Mouse (Mus musculus): ENCODE results near the gene Eprs. TPM values are rescaled to one million over a fixed set of nuclear protein-coding genes. Genes with fewer than 3 reads are reported as not detected.

Gene Eprs
- polyA plus RNA-seq, 1 experiment from 2014 or later, result 158 TPM

DNA sequence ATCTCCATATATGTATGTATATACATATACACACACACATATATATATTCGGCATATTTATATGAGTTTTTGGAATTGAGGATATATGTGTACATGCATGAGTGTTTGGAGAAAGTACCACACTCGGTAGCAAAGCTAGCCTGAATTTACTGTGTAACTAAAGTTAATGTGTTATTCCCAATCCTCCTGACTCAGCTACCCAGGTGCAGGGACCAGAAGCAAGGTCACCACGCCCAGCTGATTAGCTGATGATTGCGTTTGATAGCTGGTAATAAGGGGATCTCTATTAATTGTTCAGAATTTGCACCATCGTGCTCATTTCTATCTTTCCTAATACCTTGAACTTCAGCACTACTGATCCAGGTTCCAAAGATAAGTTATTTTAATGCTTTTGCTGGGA lies 29.2 kb upstream of the Eprs start:
- no peak overlapping the region for H3K9ac ChIP-seq (replicated peaks; ENCODE audit: low read depth, low read length)
- WGBS, result 92% methylated on average over 5 of the region's 5 CpGs
- peaks cover 11% of the 10 kb centered on the region for H3K4me1 ChIP-seq (ENCODE audit: control insufficient read depth, insufficient read depth, low read length)
- no peaks in the 10 kb centered on the region for H3K36me3 ChIP-seq (ENCODE audit: control insufficient read depth, insufficient read depth, low read length)
- no peaks in the 10 kb centered on the region for H3K9me3 ChIP-seq (ENCODE audit: control insufficient read depth, low read length)
- no peak overlapping the region for H3K4me3 ChIP-seq (ENCODE audit: low read depth, low read length)
- no peak for ATAC-seq (ENCODE audit: low read depth)
- no peak overlapping the region for H3K4me2 ChIP-seq (ENCODE audit: low read depth, low read length)
- no peak overlapping the region for H3K27ac ChIP-seq (ENCODE audit: low read depth, low read length)
- no peaks in the 10 kb centered on the region for H3K27me3 ChIP-seq (ENCODE audit: control insufficient read depth, insufficient read depth, low read length)

DNA sequence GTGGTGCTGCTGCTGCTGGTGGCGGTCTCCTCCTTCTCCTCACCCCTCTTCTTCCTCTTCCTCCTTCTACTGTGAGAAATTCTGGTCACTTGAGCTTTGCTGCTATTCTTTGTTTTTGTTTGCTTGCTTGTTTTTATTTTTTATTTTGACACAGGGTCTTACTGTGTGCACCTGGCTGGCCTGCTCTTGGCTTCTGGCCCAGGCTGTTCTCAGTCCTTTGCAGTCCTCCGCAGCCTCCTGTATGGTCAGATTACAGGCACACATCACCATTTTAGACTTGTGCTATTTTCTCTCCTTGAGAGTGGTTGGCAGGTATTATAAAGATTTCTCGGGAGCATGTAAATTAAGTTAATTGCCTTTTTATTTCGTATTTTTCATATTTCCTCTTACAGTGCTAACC lies 28.7 kb upstream of the Eprs start:
- no peak overlapping the region for H3K9ac ChIP-seq (replicated peaks; ENCODE audit: low read depth, low read length)
- H3K4me3 ChIP-seq (ENCODE audit: low read depth, low read length), result no peak overlapping the region
- no peak for ATAC-seq (ENCODE audit: low read depth)
- no peak overlapping the region for H3K27ac ChIP-seq (ENCODE audit: low read depth, low read length)
- H3K27me3 ChIP-seq (ENCODE audit: control insufficient read depth, insufficient read depth, low read length), result no peaks in the 10 kb centered on the region
- H3K36me3 ChIP-seq (ENCODE audit: control insufficient read depth, insufficient read depth, low read length), result no peaks in the 10 kb centered on the region
- WGBS, result 89% methylated on average over 4 of the region's 4 CpGs
- H3K9me3 ChIP-seq (ENCODE audit: control insufficient read depth, low read length), result no peaks in the 10 kb centered on the region
- no peak overlapping the region for H3K4me2 ChIP-seq (ENCODE audit: low read depth, low read length)
- H3K4me1 ChIP-seq (ENCODE audit: control insufficient read depth, insufficient read depth, low read length), result peaks cover 11% of the 10 kb centered on the region

DNA sequence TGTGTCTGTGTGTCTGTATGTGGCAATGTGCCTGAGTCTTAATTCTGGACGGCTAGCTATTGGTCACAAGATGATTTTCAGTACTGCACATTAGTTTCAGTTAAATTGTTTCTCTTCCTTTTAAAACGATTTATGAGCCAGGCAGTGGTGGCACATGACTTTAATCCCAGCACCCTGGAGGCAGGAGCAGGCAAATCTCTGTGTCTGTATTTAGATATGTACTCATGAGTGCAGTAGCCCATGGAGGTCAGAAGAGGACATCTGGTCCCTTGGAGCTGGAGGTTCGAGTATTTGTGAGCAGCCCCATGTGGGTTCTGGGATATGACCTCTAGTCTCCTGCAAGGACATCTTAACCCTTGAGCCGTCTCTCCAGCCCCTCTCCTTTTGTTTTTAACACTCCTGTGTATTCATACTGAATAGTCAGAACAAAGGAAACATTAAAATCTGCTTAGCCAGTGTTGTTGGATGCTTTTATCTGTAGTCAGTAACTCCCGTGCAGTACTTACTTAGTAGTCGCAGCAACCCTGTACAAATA lies 27.5 kb upstream of the Eprs start:
- no peak overlapping the region for H3K4me3 ChIP-seq (ENCODE audit: low read depth, low read length)
- H3K27me3 ChIP-seq (ENCODE audit: control insufficient read depth, insufficient read depth, low read length), result no peaks in the 10 kb centered on the region
- peaks cover 11% of the 10 kb centered on the region for H3K4me1 ChIP-seq (ENCODE audit: control insufficient read depth, insufficient read depth, low read length)
- no peaks in the 10 kb centered on the region for H3K36me3 ChIP-seq (ENCODE audit: control insufficient read depth, insufficient read depth, low read length)
- no peak for ATAC-seq (ENCODE audit: low read depth)
- H3K27ac ChIP-seq (ENCODE audit: low read depth, low read length), result no peak overlapping the region
- WGBS, result 68% methylated on average over 6 of the region's 6 CpGs
- no peak overlapping the region for H3K9ac ChIP-seq (replicated peaks; ENCODE audit: low read depth, low read length)
- H3K4me2 ChIP-seq (ENCODE audit: low read depth, low read length), result no peak overlapping the region
- H3K9me3 ChIP-seq (ENCODE audit: control insufficient read depth, low read length), result no peaks in the 10 kb centered on the region

DNA sequence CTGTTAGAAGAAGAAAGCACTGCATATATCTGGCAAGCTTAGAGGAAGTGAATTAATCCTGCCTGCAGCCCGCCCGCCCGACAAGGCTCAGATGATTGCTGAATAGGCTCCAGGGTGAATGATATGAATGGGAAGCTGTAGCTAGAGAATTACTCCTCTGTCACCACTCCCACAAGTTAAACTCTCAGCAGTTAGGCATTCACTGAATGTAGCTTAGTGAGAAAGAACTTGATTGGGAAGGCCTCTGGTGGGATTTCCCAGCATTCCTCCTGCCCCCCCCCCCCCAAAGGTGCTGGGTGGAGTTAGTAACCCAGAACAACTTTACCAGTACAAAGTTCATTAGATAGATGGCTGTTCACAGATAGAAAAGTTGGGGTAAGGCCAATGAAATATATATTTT lies 26.3 kb upstream of the Eprs start:
- no peaks in the 10 kb centered on the region for H3K9me3 ChIP-seq (ENCODE audit: control insufficient read depth, low read length)
- 36% methylated on average over 3 of the region's 3 CpGs for WGBS
- H3K4me2 ChIP-seq (ENCODE audit: low read depth, low read length), result no peak overlapping the region
- no peak overlapping the region for H3K4me3 ChIP-seq (ENCODE audit: low read depth, low read length)
- peaks cover 11% of the 10 kb centered on the region for H3K4me1 ChIP-seq (ENCODE audit: control insufficient read depth, insufficient read depth, low read length)
- no peak overlapping the region for H3K9ac ChIP-seq (replicated peaks; ENCODE audit: low read depth, low read length)
- no peaks in the 10 kb centered on the region for H3K27me3 ChIP-seq (ENCODE audit: control insufficient read depth, insufficient read depth, low read length)
- no peak for ATAC-seq (ENCODE audit: low read depth)
- H3K27ac ChIP-seq (ENCODE audit: low read depth, low read length), result no peak overlapping the region
- H3K36me3 ChIP-seq (ENCODE audit: control insufficient read depth, insufficient read depth, low read length), result peaks cover 1% of the 10 kb centered on the region; the same call in 1 of the 2 replicates

DNA sequence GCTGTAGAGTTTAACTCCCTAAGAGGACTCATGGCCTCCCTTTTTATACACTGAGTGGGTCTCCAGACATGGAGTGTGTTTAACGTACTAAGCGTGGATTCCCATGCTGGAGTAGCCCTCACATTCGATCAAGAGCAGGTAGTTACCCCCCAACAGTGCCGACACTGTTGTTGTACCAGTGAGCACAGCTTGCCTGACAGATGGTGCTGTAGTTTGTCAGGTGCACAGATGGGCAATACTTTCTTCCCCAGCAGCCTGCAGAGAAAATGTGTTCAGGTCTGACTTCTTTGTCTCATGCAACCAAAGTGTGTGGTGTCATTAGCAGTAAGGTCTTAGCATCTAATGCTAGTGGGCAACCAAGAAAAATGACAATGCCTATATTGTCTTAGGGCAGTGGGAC lies 20.4 kb upstream of the Eprs start:
- H3K9ac ChIP-seq (replicated peaks; ENCODE audit: low read depth, low read length), result no peak overlapping the region
- H3K4me2 ChIP-seq (ENCODE audit: low read depth, low read length), result no peak overlapping the region
- no peak for ATAC-seq (ENCODE audit: low read depth)
- peaks cover 34% of the 10 kb centered on the region for H3K36me3 ChIP-seq (ENCODE audit: control insufficient read depth, insufficient read depth, low read length)
- 84% methylated on average over 4 of the region's 4 CpGs for WGBS
- H3K4me1 ChIP-seq (ENCODE audit: control insufficient read depth, insufficient read depth, low read length), result no peaks in the 10 kb centered on the region
- no peak overlapping the region for H3K4me3 ChIP-seq (ENCODE audit: low read depth, low read length)
- no peak overlapping the region for H3K27ac ChIP-seq (ENCODE audit: low read depth, low read length)
- H3K27me3 ChIP-seq (ENCODE audit: control insufficient read depth, insufficient read depth, low read length), result no peaks in the 10 kb centered on the region
- H3K9me3 ChIP-seq (ENCODE audit: control insufficient read depth, low read length), result no peaks in the 10 kb centered on the region

DNA sequence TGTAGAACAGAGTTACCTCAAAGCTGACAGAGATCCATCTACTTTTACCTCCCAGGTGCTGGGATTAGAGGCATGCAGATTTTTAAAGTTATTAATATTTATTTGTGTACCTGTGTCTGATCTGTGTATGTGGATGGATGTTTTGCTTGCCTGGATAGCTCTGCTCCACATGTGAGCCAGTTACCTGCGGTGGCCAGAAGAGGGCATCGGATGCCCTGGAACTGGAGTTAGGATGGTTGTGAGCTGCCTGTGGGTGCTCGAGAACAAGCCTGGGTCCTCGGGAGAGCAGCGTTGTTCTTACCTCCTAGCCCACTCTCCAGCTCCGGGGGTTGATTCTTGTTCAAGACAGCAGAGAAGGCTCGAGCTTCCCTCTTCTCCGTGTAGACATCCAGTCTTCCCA lies 19.4 kb upstream of the Eprs start:
- Histone ChIP-seq H3K36me3 (ENCODE audit: control insufficient read depth, insufficient read depth, low read length) (peaks cover 43% of the 10 kb centered on the region), H3K4me2 (ENCODE audit: low read depth, low read length) (no peak overlapping the region), H3K27me3 (ENCODE audit: control insufficient read depth, insufficient read depth, low read length) (no peaks in the 10 kb centered on the region), H3K4me1 (ENCODE audit: control insufficient read depth, insufficient read depth, low read length) (no peaks in the 10 kb centered on the region), H3K9ac (replicated peaks; ENCODE audit: low read depth, low read length) (no peak overlapping the region), H3K27ac (ENCODE audit: low read depth, low read length) (no peak overlapping the region), H3K9me3 (ENCODE audit: control insufficient read depth, low read length) (no peaks in the 10 kb centered on the region), H3K4me3 (ENCODE audit: low read depth, low read length) (no peak overlapping the region)
- WGBS, result 88% methylated on average over 8 of the region's 8 CpGs
- no peak for ATAC-seq (ENCODE audit: low read depth)

DNA sequence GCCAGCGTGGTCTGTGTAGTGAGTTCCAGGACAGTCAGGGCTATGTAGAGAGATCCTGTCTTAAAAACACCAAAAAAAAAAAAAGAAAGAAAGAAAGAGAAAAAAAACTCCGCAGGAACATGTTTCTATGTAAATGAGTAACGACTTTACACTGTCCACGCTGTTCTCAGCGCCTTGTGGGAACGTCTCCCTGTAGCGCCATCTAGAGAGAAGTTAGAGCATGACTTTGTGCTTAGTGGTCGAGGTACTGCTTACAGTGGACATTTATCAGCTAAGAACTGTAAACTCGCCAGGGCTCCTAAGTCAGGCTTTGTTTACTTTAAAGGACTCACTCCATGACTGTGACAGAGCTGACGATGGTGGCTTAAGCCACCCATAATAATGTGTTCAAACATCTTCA lies 16.7 kb upstream of the Eprs start:
- no peak for ATAC-seq (ENCODE audit: low read depth)

DNA sequence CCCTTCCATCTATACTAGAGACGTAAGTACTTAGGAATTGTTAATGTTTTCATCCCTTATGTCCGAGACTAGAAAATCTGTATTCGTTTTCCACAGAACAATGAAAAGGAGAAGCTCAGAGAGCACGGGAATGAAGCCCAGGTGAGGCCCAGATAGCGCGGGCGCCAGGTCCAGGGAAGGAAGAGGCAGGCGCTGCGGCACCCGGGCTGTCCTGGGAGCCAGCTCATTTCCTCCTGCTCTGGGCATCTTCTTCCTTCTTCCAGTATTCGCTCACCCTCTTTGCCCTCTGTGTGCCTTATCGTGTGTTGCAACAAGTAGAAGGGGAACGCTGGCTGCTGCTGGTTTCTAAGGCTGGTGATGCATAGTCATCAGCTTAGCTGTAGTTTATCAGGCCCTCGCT lies 13.1 kb upstream of the Eprs start:
- Histone ChIP-seq H3K4me3 (ENCODE audit: low read depth, low read length) (no peak overlapping the region), H3K27me3 (ENCODE audit: control insufficient read depth, insufficient read depth, low read length) (no peaks in the 10 kb centered on the region), H3K27ac (ENCODE audit: low read depth, low read length) (no peak overlapping the region), H3K4me1 (ENCODE audit: control insufficient read depth, insufficient read depth, low read length) (no peaks in the 10 kb centered on the region), H3K9me3 (ENCODE audit: control insufficient read depth, low read length) (no peaks in the 10 kb centered on the region), H3K36me3 (ENCODE audit: control insufficient read depth, insufficient read depth, low read length) (peaks cover 73% of the 10 kb centered on the region), H3K4me2 (ENCODE audit: low read depth, low read length) (no peak overlapping the region), H3K9ac (replicated peaks; ENCODE audit: low read depth, low read length) (no peak overlapping the region)
- WGBS, result 93% methylated on average over 14 of the region's 14 CpGs
- ATAC-seq (ENCODE audit: low read depth), result no peak

More for the DNA sequence above, 16.7 kb upstream of the Eprs start:
- WGBS, result 78% methylated on average over 10 of the region's 10 CpGs
- Histone ChIP-seq H3K4me3 (ENCODE audit: low read depth, low read length) (no peak overlapping the region), H3K9me3 (ENCODE audit: control insufficient read depth, low read length) (no peaks in the 10 kb centered on the region), H3K9ac (replicated peaks; ENCODE audit: low read depth, low read length) (no peak overlapping the region), H3K4me2 (ENCODE audit: low read depth, low read length) (no peak overlapping the region), H3K27me3 (ENCODE audit: control insufficient read depth, insufficient read depth, low read length) (no peaks in the 10 kb centered on the region), H3K27ac (ENCODE audit: low read depth, low read length) (no peak overlapping the region), H3K4me1 (ENCODE audit: control insufficient read depth, insufficient read depth, low read length) (no peaks in the 10 kb centered on the region), H3K36me3 (ENCODE audit: control insufficient read depth, insufficient read depth, low read length) (peaks cover 64% of the 10 kb centered on the region)

DNA sequence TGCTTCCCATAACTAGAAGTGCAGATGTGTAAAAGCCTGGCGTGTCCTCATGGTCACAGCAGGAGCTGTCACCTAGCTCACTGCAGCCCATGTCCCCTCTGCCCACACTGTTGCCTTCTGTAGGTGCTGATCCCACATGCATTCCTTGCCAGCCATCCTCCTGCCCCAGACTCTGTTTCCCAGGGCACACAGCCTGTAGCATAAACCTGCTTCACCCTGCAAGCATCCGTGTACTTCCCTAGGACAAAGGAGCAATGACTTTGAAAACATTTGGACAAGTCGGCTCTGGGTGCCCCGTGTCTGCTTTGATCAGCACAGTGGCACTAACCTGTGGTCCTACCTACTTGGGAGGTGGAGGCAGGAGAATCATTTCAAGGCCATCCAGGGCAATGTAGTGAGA lies 12.2 kb upstream of the Eprs start:
- Histone ChIP-seq H3K9ac (replicated peaks; ENCODE audit: low read depth, low read length) (no peak overlapping the region), H3K4me3 (ENCODE audit: low read depth, low read length) (no peak overlapping the region), H3K27ac (ENCODE audit: low read depth, low read length) (no peak overlapping the region), H3K4me2 (ENCODE audit: low read depth, low read length) (no peak overlapping the region), H3K4me1 (ENCODE audit: control insufficient read depth, insufficient read depth, low read length) (no peaks in the 10 kb centered on the region), H3K27me3 (ENCODE audit: control insufficient read depth, insufficient read depth, low read length) (no peaks in the 10 kb centered on the region), H3K9me3 (ENCODE audit: control insufficient read depth, low read length) (no peaks in the 10 kb centered on the region), H3K36me3 (ENCODE audit: control insufficient read depth, insufficient read depth, low read length) (peaks cover 66% of the 10 kb centered on the region)
- WGBS, result 97% methylated on average over 4 of the region's 4 CpGs
- ATAC-seq (ENCODE audit: low read depth), result no peak

DNA sequence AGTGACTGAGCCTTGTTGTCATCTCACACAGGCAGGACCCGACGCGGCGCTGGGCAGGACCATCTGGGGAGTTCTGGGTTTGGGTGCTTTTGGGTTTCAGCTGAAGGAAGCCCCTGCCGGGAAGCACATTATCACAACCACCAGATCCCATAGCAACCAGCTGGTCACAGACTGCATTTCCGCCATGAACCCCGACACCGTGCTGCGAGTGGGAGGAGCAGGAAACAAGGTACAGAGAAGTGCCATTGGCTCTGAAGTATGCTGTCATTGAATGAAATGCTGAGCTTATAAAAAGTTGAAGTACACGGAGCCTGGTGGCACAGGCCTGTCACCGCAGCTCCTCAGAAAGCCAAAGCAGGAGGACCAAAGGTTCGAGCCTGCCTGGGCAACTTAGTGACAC lies 10.7 kb upstream of the Eprs start:
- Histone ChIP-seq H3K9ac (replicated peaks; ENCODE audit: low read depth, low read length) (no peak overlapping the region), H3K4me2 (ENCODE audit: low read depth, low read length) (no peak overlapping the region), H3K27me3 (ENCODE audit: control insufficient read depth, insufficient read depth, low read length) (no peaks in the 10 kb centered on the region), H3K9me3 (ENCODE audit: control insufficient read depth, low read length) (no peaks in the 10 kb centered on the region), H3K36me3 (ENCODE audit: control insufficient read depth, insufficient read depth, low read length) (peaks cover 58% of the 10 kb centered on the region), H3K4me1 (ENCODE audit: control insufficient read depth, insufficient read depth, low read length) (no peaks in the 10 kb centered on the region), H3K4me3 (ENCODE audit: low read depth, low read length) (no peak overlapping the region), H3K27ac (ENCODE audit: low read depth, low read length) (no peak overlapping the region)
- 93% methylated on average over 12 of the region's 12 CpGs for WGBS
- no peak for ATAC-seq (ENCODE audit: low read depth)

Measured in neural tube, embryonic 14.5 days (tissue).